Mouse (Mus musculus) ES-Bruce4 (cell line): ENCODE measurements around the gene Setd4.

Source experiments
- CTCF ChIP-seq: IDR thresholded peaks from one replicate; pipeline ENCODE4 v1.8.1; 2011; ENCODE audit warnings: low read depth, low read length
- POLR2A ChIP-seq: IDR thresholded peaks from one replicate; pipeline ENCODE4 v1.8.1; 2011; ENCODE audit warnings: low read length; ENCODE audit not compliant: insufficient read depth

- TF ChIP-seq CTCF = no peak
- TF ChIP-seq POLR2A = no peak
Measured at GRCm38 (mm10) chr16:93558499-93558898, 45.4 kb downstream of the Setd4 start.
